Mouse (Mus musculus) MEL (cell line): ENCODE results near the gene H2-Oa. TPM values are rescaled to one million over a fixed set of nuclear protein-coding genes. Genes with fewer than 3 reads are reported as not detected.

Experiments
- DNase-seq: peaks from one replicate; pipeline ENCODE4 v3.0.0; 2011; ENCODE audit warnings: low read depth, low spot score
- H3K27ac ChIP-seq: 2 replicates; pipeline ENCODE4 v1.5.1; 2012; ENCODE audit warnings: low read depth, mild to moderate bottlenecking, control low read depth, low read length, moderate library complexity; ENCODE audit not compliant: control insufficient read depth
- H3K27me3 ChIP-seq, 2 experiments: fragments of 150-350 bp in 1 of 2; sonication (generic) in 1 of 2; 2 replicates each; pipeline ENCODE4 v1.6.1; 2012; ENCODE audit warnings: low read length in 2 of 2, mild to moderate bottlenecking in 2 of 2, improper control_type of control experiment in 1 of 2, moderate library complexity in 1 of 2; ENCODE audit not compliant: insufficient read depth in 2 of 2, control insufficient read depth in 1 of 2
- H3K36me3 ChIP-seq, 2 experiments: 2 replicates each; pipeline ENCODE4 v1.6.1; 2012 to 2014; ENCODE audit warnings: low read length in 2 of 2, improper control_type of control experiment in 1 of 2, inconsistent platforms in 1 of 2, mild to moderate bottlenecking in 1 of 2; ENCODE audit not compliant: insufficient read depth in 2 of 2, control insufficient read depth in 1 of 2
- H3K4me1 ChIP-seq, 2 experiments: fragments of 150-350 bp in 1 of 2; sonication (generic) in 1 of 2; 2 replicates each; pipeline ENCODE4 v1.6.1; 2012; ENCODE audit warnings: low read length in 2 of 2, improper control_type of control experiment in 1 of 2, mild to moderate bottlenecking in 1 of 2; ENCODE audit not compliant: insufficient read depth in 2 of 2, control insufficient read depth in 1 of 2
- H3K4me3 ChIP-seq, 2 experiments: fragments of 150-350 bp in 1 of 2; sonication (generic) in 1 of 2; 2 replicates each; pipeline ENCODE4 v1.5.1; 2012; ENCODE audit warnings: low read depth in 2 of 2, low read length in 2 of 2, mild to moderate bottlenecking in 2 of 2, moderate library complexity in 2 of 2, control low read depth in 1 of 2, improper control_type of control experiment in 1 of 2; ENCODE audit not compliant: control insufficient read depth in 1 of 2, insufficient read depth in 1 of 2
- H3K79me2 ChIP-seq: 2 replicates; pipeline ENCODE4 v1.6.1; 2012; ENCODE audit warnings: mild to moderate bottlenecking, low read length, moderate library complexity; ENCODE audit not compliant: control insufficient read depth, poor library complexity, insufficient read depth
- H3K9ac ChIP-seq: 2 replicates; pipeline ENCODE4 v1.6.1; 2012; ENCODE audit warnings: low read depth, mild to moderate bottlenecking, control low read depth, low read length, moderate library complexity; ENCODE audit not compliant: control insufficient read depth, poor library complexity, severe bottlenecking
- H3K9me3 ChIP-seq: fragments of 150-350 bp; sonication (generic); replicated peaks from 2 replicates; pipeline ENCODE4 v1.6.1; 2012; ENCODE audit warnings: mild to moderate bottlenecking, low read length, improper control_type of control experiment, moderate library complexity; ENCODE audit not compliant: insufficient read depth
- BHLHE40 ChIP-seq: IDR thresholded peaks from 2 replicates; pipeline ENCODE4 v1.6.1; 2012; ENCODE audit warnings: low read depth, mild to moderate bottlenecking, inconsistent platforms, low read length, improper control_type of control experiment, borderline replicate concordance
- CHD1 ChIP-seq: IDR thresholded peaks from 2 replicates; pipeline ENCODE4 v1.6.1; 2012; ENCODE audit warnings: low read depth, mild to moderate bottlenecking, inconsistent platforms, low read length, improper control_type of control experiment
- E2F4 ChIP-seq: IDR thresholded peaks from 2 replicates; pipeline ENCODE4 v1.6.1; 2011; ENCODE audit warnings: low read depth, low read length, improper control_type of control experiment, borderline replicate concordance
- ELF1 ChIP-seq: IDR thresholded peaks from 2 replicates; pipeline ENCODE4 v1.6.1; 2014; ENCODE audit warnings: low read depth, mild to moderate bottlenecking, inconsistent platforms, low read length, improper control_type of control experiment, moderate library complexity
- EP300 ChIP-seq, 2 experiments: IDR thresholded peaks; 2 replicates each; pipeline ENCODE4 v1.6.1; 2011; ENCODE audit warnings: improper control_type of control experiment in 2 of 2, low read length in 2 of 2, low read depth in 1 of 2, mild to moderate bottlenecking in 1 of 2
- GABPA ChIP-seq: IDR thresholded peaks from 2 replicates; pipeline ENCODE4 v1.6.1; 2012; ENCODE audit warnings: low read depth, mild to moderate bottlenecking, inconsistent platforms, low read length, improper control_type of control experiment, moderate library complexity
- GATA1 ChIP-seq: IDR thresholded peaks from 2 replicates; pipeline ENCODE4 v1.6.1; 2011; ENCODE audit warnings: low read depth, low read length, improper control_type of control experiment
- JUND ChIP-seq: IDR thresholded peaks from 2 replicates; pipeline ENCODE4 v1.6.1; 2011; ENCODE audit warnings: low read depth, mild to moderate bottlenecking, improper control_type of control experiment, low read length
- MEF2A ChIP-seq: IDR thresholded peaks from 2 replicates; pipeline ENCODE4 v1.6.1; 2014; ENCODE audit warnings: low read depth, mild to moderate bottlenecking, inconsistent platforms, low read length, improper control_type of control experiment; ENCODE audit not compliant: poor library complexity, insufficient replicate concordance, severe bottlenecking; ENCODE audit errors: extremely low read depth
- MYB ChIP-seq: IDR thresholded peaks from 2 replicates; pipeline ENCODE4 v1.6.1; 2011; ENCODE audit warnings: mild to moderate bottlenecking, low read depth, low read length, improper control_type of control experiment
- MYC ChIP-seq: IDR thresholded peaks from 2 replicates; pipeline ENCODE4 v1.6.1; 2011; ENCODE audit warnings: low read depth, mild to moderate bottlenecking, low read length, improper control_type of control experiment, moderate library complexity
- NELFE ChIP-seq: IDR thresholded peaks from 2 replicates; pipeline ENCODE4 v1.6.1; 2011; ENCODE audit warnings: low read depth, low read length, improper control_type of control experiment
- RAD21 ChIP-seq: IDR thresholded peaks from 2 replicates; pipeline ENCODE4 v1.6.1; 2011; ENCODE audit warnings: mild to moderate bottlenecking, low read depth, low read length, improper control_type of control experiment
- SIN3A ChIP-seq: IDR thresholded peaks from 2 replicates; pipeline ENCODE4 v1.6.1; 2012; ENCODE audit warnings: low read length, improper control_type of control experiment, inconsistent platforms
- TBP ChIP-seq: IDR thresholded peaks from 2 replicates; pipeline ENCODE4 v1.8.0; 2011; ENCODE audit warnings: low read depth, low read length, improper control_type of control experiment
- TCF12 ChIP-seq: IDR thresholded peaks from 2 replicates; pipeline ENCODE4 v1.6.1; 2014; ENCODE audit warnings: low read depth, mild to moderate bottlenecking, inconsistent platforms, low read length, improper control_type of control experiment, moderate library complexity
- UBTF ChIP-seq: IDR thresholded peaks from 2 replicates; pipeline ENCODE4 v1.6.1; 2012; ENCODE audit warnings: low read depth, mild to moderate bottlenecking, inconsistent platforms, low read length, improper control_type of control experiment, moderate library complexity, borderline replicate concordance; ENCODE audit not compliant: insufficient read depth
- ZC3H11A ChIP-seq: IDR thresholded peaks from 2 replicates; pipeline ENCODE4 v1.6.1; 2012; ENCODE audit warnings: low read depth, mild to moderate bottlenecking, inconsistent platforms, low read length, improper control_type of control experiment
- ZKSCAN1 ChIP-seq: IDR thresholded peaks from 2 replicates; pipeline ENCODE4 v1.6.1; 2012; ENCODE audit warnings: low read depth, mild to moderate bottlenecking, inconsistent platforms, low read length, improper control_type of control experiment, moderate library complexity
- ZNF384 ChIP-seq: IDR thresholded peaks from 2 replicates; pipeline ENCODE4 v1.6.1; 2012; ENCODE audit warnings: low read depth, mild to moderate bottlenecking, inconsistent platforms, low read length, improper control_type of control experiment
- polyA plus RNA-seq, 2 experiments: library from polyadenylated mRNA; stranded (reverse) in 1 of 2; unstranded in 1 of 2; fragments of >175 nt in 1 of 2; fragments of >200 nt in 1 of 2; gene quantifications; 2 replicates each; pipeline versions ENCODE4 v1.2.1 to v1.2.4; 2012; ENCODE audit warnings: low replicate concordance in 2 of 2, low read depth in 1 of 2; ENCODE audit not compliant: insufficient read length in 2 of 2, insufficient read depth in 1 of 2, missing spikeins in 1 of 2
- total RNA-seq: library from RNA; depleted of rRNA; stranded (reverse); fragments of 300-350 nt; gene quantifications from 2 replicates; pipeline ENCODE4 v1.2.3, GENCODE M21; 2012

The H2-Oa gene
- total and polyA plus RNA-seq, 3 experiments: 2.2 to 3.9 TPM; not detected in 1

- peak; percentile 89 for TF ChIP-seq RAD21
- no peak for TF ChIP-seq ZKSCAN1
- TF ChIP-seq NELFE: peak; percentile 21; the same call in 1 of the 2 replicates
- TF ChIP-seq ZC3H11A: peak; percentile 97
- TF ChIP-seq TBP: peak; percentile 61
- TF ChIP-seq GABPA: no peak
Measured at GRCm38 (mm10) chr17:34135297-34136224, 43.4 kb downstream of the H2-Oa start (continued).

- H3K9me3 ChIP-seq: no peaks in the 10 kb centered on the region
- no peak overlapping the region for H3K9ac ChIP-seq
- H3K4me1 ChIP-seq: peaks cover 18 to 33% of the 10 kb centered on the region in 2 experiments
- no peak for TF ChIP-seq NELFE
- TF ChIP-seq, all 39 proteins: peak for 0
- no peaks in the 10 kb centered on the region for H3K27me3 ChIP-seq
- DNase-seq: no peak
- peaks cover 0 to 21% of the 10 kb centered on the region in 2 experiments; a peak in 2 of 4 replicates for H3K36me3 ChIP-seq
- no peak overlapping the region for H3K4me3 ChIP-seq
- H3K79me2 ChIP-seq: no peaks in the 10 kb centered on the region
- H3K27ac ChIP-seq: no peak overlapping the region
Measured at GRCm38 (mm10) chr17:34137601-34138000, 45.5 kb downstream of the H2-Oa start.

- no peak for DNase-seq
- H3K4me3 ChIP-seq: no peak overlapping the region
- peaks cover 0 to 22% of the 10 kb centered on the region in 2 experiments; a peak in 2 of 4 replicates for H3K36me3 ChIP-seq
- TF ChIP-seq MEF2A (no peak), SIN3A (no peak), EP300 (IDR thresholded peaks at IDR 0.05; ENCODE audit: low read depth in 1 of 2, low read length in 2 of 2) (no peak), MYC (no peak), TCF12 (no peak), GATA1 (no peak), E2F4 (no peak), ZKSCAN1 (no peak), JUND (no peak), TBP (no peak), CHD1 (no peak), BHLHE40 (no peak), ZNF384 (no peak), MYB (no peak), ZC3H11A (no peak), UBTF (no peak), ELF1 (no peak)
- H3K4me1 ChIP-seq: peaks cover 19 to 38% of the 10 kb centered on the region in 2 experiments
- H3K9ac ChIP-seq: no peak overlapping the region
- H3K9me3 ChIP-seq: no peaks in the 10 kb centered on the region
- H3K27ac ChIP-seq: no peak overlapping the region
- no peaks in the 10 kb centered on the region for H3K27me3 ChIP-seq
- H3K79me2 ChIP-seq: no peaks in the 10 kb centered on the region
Measured at GRCm38 (mm10) chr17:34138655-34139054, 46.5 kb downstream of the H2-Oa start.
